Mouse (Mus musculus) thymus, postnatal 25 days (tissue): ENCODE measurements around the gene Ift74.
"Not testable (repeated sequence)": the region's sequence is repeated elsewhere in the genome, so short reads cannot be mapped to it uniquely, and the experiment has no call there.

Experiments used
- DNase-seq: peaks from one replicate; pipeline ENCODE4 v3.0.0; 2022

Gene Ift74

GRCm38 (mm10) chr4:94613972-94614626 lies at the start of gene Ift74:
Ift74 (plus strand) TSS chr4:94614491.
- peak; percentile 90 for DNase-seq

DNA sequence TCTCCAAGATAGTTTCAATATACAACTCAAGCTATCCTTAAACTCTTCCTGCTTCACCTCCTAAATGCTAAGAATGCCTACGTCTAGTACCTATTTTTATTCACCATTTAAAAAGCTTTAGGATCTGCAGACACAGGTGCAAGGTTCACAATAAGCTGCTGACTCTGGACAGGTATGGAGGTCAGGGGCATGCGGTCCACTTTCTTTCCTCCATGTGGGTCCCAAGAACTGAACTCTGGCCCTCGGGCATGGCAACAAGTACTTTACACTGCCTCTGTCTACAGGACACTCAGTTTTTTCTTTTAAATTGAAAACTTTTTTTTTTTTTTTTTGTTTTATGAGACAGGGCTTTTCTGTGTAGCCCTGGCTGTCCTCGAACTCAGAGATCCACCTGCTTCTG lies 41.6 kb upstream of the Ift74 start:
- DNase-seq: no peak

- no peak for DNase-seq
Observed at GRCm38 (mm10) chr4:94591765-94592381, 22.4 kb upstream of the Ift74 start.

DNA sequence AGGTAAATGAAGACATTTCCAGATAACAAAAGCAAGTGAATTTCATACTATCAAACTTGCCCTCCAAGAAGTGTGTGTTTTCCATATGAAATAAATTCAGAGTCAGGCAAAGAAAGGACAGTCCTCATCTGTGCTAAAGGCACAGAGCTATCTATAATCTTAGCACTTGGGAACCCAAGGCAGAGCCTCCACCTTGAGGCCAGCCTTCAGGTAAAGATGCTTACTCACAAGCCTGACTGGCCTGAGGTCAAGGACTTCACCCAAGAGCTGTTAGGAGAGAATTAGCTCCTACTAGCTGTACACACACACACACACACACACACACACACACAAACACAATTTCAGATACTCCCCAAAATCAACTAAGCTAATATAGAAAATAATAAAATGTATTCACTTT lies 21.6 kb upstream of the Ift74 start:
- no peak for DNase-seq

DNA sequence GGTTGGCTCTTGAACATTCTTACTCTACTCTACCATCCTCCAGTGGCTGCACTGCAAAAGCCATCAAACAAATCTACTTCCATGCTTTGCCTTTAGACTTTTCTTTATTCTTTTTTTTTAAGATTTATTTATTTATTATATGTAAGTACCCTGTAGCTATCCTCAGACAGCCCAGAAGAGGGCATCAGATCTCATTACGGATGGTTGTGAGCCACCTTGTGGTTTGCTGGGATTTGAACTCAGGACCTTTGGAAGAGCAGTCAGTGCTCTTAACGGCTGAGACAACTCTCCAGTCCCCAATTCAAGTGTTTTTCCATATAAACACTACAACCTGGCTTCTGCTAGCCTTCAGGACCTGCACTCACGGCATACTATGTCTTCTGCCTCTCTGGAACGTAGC lies 12.9 kb upstream of the Ift74 start:
- peak; percentile 4 for DNase-seq

GRCm38 (mm10) chr4:94602496-94603030 lies 11.7 kb upstream of the Ift74 start:
- DNase-seq: no peak

DNA sequence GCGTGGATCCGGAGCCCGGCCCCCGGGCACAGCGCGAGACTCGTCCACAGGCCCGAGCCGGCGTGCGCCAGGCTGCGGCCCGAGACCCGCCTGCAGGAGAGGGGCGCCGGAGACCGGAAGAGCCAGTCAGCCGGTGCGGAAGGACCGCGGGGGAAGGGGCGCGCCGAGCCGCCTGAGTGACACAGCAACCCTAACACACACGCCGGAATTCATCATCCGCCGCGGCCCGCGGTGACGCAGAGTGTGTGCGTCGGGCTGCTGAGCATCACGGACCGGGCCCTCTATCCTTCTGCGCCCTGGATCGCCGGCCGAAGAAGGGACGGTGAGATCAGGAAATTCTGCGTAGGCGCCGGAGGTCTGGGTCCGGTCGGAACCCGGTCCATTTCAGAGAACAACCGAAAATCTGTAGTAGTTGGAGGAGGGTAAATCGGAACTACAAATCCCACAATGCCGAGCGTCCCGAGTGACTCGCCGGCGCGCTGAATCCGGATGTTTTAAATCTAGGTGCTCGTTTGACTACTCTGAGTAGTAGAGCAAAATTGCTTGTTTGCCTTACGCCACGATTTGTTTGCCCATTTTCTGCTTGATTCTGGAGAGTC lies 11.2 kb upstream of the Ift74 start, which contains the start of gene Plaa:
Gene Plaa (minus strand): TSS at position 214 of the 599 bp plus-strand sequence.
- DNase-seq: peak; percentile 91

DNA sequence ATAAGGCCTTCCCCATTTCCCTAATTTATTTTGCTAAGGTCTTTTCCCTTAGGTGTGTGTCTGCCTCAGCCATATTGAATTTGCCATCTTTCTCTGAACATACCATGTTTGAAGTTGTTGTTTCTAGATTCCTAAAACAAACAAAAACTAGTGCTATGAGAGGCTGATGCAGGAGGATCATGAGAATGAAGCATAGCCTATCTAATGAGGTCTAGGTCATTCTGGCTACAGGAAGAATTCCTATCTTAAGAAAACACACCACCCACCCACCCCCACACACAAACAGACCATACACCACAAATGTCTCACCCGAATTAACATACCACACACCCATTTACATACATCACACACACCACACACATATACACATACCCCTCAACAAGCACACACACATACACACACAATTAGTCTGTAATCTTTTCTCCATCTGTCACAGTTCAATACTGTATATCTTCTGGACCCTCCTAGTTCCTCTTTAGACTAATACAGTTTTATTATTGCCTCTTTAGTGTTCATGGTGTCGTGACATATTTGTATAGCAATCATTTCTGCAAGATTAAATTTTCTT lies 9.8 kb upstream of the Ift74 start:
- no peak for DNase-seq

GRCm38 (mm10) chr4:94605591-94605990 lies 8.7 kb upstream of the Ift74 start:
- no peak for DNase-seq

GRCm38 (mm10) chr4:94610339-94610738 lies 4.0 kb upstream of the Ift74 start:
- DNase-seq: no peak

- no peak for DNase-seq
Observed at GRCm38 (mm10) chr4:94614627-94615006, 326 bp downstream of the Ift74 start.

GRCm38 (mm10) chr4:94620077-94620476 lies 5.8 kb downstream of the Ift74 start:
- DNase-seq: no peak

GRCm38 (mm10) chr4:94643141-94643540 lies 28.9 kb downstream of the Ift74 start:
- DNase-seq: no peak

DNA sequence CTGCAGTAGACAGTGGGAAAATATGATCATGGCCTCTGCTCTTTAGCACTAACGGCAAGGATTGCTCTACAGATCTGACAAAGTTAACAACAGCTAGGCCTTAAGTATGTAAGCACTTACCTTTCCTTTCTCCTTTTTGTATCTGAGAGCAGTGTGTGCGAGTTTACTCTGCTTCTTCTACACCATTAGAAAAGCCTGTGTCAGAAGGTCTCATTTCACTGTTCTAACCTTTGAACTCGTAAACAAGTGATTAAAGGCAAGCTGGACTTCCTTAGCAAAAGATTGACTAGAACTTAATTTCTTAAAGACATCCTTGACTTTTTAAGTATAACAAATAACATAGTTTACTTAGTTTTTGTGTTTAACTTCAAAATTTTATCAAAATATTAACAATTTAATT lies 35.6 kb downstream of the Ift74 start, which contains the start of gene Lrrc19:
Gene Lrrc19 (minus strand): TSS at position 225 of the 400 bp plus-strand sequence.
- DNase-seq: no peak

GRCm38 (mm10) chr4:94650426-94651175 lies 36.3 kb downstream of the Ift74 start:
- DNase-seq: not testable (repeated sequence)

DNA sequence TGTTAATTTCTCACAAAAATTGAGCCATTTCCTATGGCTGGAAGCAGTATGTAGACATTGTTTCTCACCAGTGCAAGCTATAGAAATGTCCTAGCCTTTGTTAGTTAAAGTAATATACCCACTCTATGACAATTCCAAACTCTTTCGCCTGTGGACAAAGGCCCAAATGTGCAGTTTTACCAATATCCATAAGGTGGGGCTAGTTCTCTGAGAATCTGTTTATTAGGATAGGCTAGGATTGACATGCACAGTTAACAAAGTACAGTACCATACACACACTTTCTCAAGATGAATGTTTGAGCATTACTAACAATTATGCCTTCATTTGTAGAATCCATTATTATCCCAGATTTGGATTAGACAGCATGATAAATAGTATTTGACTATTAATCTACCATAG lies 55.4 kb downstream of the Ift74 start:
- no peak for DNase-seq

GRCm38 (mm10) chr4:94680662-94681061 lies 66.4 kb downstream of the Ift74 start:
- DNase-seq: no peak

DNA sequence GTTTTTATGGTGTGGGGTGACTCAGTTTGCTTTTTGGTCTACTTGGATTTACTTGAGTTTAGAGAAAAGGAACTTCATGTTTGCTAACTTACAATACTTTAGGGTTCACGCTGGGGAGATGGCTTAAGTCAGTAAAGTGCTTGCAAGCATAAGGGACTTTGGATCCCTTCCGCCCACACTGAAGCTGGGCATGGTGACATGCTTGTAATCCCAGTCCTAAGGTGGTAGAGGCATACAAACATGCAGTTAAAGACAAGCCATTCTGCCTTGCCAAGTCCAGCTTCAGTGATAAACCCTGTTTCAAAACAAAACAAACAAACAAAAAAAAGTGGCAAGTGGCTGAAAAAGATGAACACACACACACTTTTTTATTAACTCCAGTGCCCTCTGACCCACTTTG lies 66.9 kb downstream of the Ift74 start:
- DNase-seq: no peak

GRCm38 (mm10) chr4:94682029-94682428 lies 67.7 kb downstream of the Ift74 start:
- no peak for DNase-seq

DNA sequence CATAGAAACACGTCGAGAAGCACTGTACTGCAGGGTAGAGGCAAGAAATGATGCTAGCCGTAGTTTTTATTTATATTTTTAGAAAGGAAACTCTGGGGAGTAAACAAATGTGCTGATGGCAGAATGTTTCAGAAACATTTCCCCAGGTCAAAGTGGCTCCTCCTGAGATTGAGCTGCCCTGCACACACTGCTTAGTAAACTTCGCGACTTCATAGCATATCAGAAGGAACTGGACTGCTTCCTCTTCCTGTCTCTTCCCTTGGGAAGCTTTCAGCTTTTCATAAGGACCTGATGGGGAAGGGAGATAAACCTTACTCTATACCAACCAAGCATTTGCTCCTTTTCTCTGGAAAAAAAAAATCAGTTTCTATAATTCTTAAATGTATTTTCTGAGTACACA lies 69.0 kb downstream of the Ift74 start:
- no peak for DNase-seq

GRCm38 (mm10) chr4:94689804-94690203 lies 75.5 kb downstream of the Ift74 start:
- not testable (repeated sequence) for DNase-seq

DNA sequence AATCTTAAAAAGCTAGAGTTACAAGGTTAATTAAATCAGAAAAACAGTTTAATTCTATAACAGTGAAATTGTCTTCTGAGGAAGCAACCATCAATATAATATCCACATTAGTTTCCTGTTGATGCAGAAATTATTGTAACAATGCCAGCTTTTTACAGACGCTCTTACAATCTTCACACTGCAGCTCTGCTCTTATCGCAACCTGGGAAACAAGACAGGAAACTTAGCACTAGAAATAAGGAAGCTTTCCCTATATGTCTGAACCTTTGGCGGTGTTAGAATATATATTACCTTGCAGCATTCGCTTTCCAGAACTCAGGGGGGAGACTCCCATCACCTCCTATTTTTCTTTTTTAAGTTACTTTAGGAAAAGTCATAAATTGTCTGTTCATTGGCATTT lies 76.8 kb downstream of the Ift74 start:
- DNase-seq: no peak

GRCm38 (mm10) chr4:94692175-94692574 lies 77.9 kb downstream of the Ift74 start:
- no peak for DNase-seq
